Mouse (Mus musculus): ENCODE measurements at regions not wholly inside any gene's neighbourhood (a gene's known extent, or its start where the extent isn't known, plus 50 kb on each side); places are given as distances from the start of the nearest gene placed in this dataset.

GRCm38 (mm10) chr6:117012621-117013020 is 155.7 kb upstream of the Cxcl12 start:
- no peak for TF ChIP-seq POLR2A (IDR thresholded peaks at IDR 0.05; ENCODE audit: borderline replicate concordance, insufficient read depth, low read length)
- no peak for TF ChIP-seq CTCF (IDR thresholded peaks at IDR 0.05; ENCODE audit: borderline replicate concordance, insufficient read depth, low read depth, low read length)

Data from cerebellum, adult 2 months (tissue).